Mouse (Mus musculus) G1E (cell line): Measurements from ENCODE around the gene Fam120c.

ENCODE experiments used
- GATA1 ChIP-seq: IDR thresholded peaks from 2 replicates; pipeline ENCODE4 v1.6.1; 2012; ENCODE audit warnings: borderline replicate concordance, low read length, inconsistent platforms, mixed read lengths
- POLR2AphosphoS5 ChIP-seq: IDR thresholded peaks from 2 replicates; pipeline ENCODE4 v1.6.1; 2012; ENCODE audit warnings: low read depth, low read length, inconsistent platforms; ENCODE audit not compliant: insufficient replicate concordance

DNA sequence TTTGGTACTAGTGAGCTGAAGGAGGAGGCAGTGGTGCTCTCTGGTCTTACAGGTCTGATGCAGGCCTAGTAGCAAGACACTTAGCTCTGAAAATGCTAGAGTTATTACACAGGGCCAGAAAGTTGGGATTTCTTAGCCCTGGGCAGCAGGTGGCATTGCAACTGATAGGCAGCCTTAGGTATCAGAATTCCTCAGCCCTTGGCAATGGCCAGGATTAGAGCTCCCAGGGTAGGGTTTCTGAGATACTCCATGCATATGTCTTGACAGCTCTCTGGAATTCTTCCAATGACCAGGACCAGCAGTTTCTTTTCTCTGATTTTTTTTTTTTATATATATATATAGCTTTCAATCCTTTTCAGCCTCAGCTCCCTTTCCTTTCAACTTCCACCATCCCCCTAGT lies 45.6 kb upstream of the Fam120c start:
- no peak for TF ChIP-seq GATA1
- no peak for TF ChIP-seq POLR2AphosphoS5
